Mouse (Mus musculus): ENCODE measurements around the gene Spata7.

DNA sequence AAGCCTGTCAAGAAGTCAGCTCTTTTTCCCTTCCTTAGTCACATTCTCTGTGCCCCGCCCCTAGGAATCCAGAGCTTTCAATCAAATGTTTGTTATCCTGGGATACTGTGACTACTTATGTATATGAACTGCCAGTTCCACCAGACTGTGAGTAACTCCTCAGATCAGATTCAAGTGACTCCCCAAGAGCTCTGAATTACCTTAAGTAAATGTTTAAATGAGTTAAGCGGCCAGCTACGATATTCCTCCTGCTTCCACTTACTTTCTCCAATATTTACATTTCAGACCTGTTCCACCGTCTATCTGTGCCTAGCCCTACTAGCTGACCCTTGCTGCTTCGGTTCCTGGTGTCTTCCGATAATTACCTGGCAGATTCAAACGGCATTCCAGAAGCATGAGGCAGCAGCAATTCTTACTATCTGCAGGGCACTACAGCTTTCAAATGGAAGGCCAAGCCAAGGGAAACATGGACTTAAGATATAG is 85.7 kb downstream of the Spata7 start:
- TF ChIP-seq GATA1 (IDR thresholded peaks at IDR 0.05; ENCODE audit: borderline replicate concordance, low read length) = no peak
- no peak for TF ChIP-seq FLI1 (IDR thresholded peaks at IDR 0.05; ENCODE audit: low read length)
